Mouse (Mus musculus) lung, embryonic 16.5 days (tissue): Measurements from ENCODE around the gene Thbd. TPM values are rescaled to one million over a fixed set of nuclear protein-coding genes. Genes with fewer than 3 reads are reported as not detected.
A peak's percentile ranks its signal among the peaks of the same experiment; 100 is the strongest.

ENCODE experiments used
- ATAC-seq: fragments of 200-750 bp; cut with Nextera tagmentation; 2 replicates; pipeline ENCODE4 v1.8.0; 2017; ENCODE audit warnings: low read depth, mild to moderate bottlenecking, moderate library complexity
- H3K27ac ChIP-seq: fragments of 300-500 bp; sonication (generic); 2 replicates; pipeline ENCODE4 v1.5.1; 2014; ENCODE audit warnings: mild to moderate bottlenecking, control low read depth, low read length
- H3K27me3 ChIP-seq: fragments of 300-500 bp; sonication (generic); 2 replicates; pipeline ENCODE4 v1.6.1; 2014; ENCODE audit warnings: low read depth, low read length, mixed read lengths; ENCODE audit not compliant: control insufficient read depth, insufficient read depth
- H3K36me3 ChIP-seq: fragments of 300-500 bp; sonication (generic); 2 replicates; pipeline ENCODE4 v1.6.1; 2014; ENCODE audit warnings: low read length; ENCODE audit not compliant: control insufficient read depth, insufficient read depth
- H3K4me1 ChIP-seq: fragments of 300-500 bp; sonication (generic); replicated peaks from 2 replicates; pipeline ENCODE4 v1.6.1; 2014; ENCODE audit warnings: low read length, mixed read lengths; ENCODE audit not compliant: control insufficient read depth, insufficient read depth
- H3K4me2 ChIP-seq: fragments of 300-500 bp; sonication (generic); 2 replicates; pipeline ENCODE4 v1.6.1; 2014; ENCODE audit warnings: low read depth, low read length, control low read depth
- H3K4me3 ChIP-seq: fragments of 300-500 bp; sonication (generic); 2 replicates; pipeline ENCODE4 v1.5.1; 2014; ENCODE audit warnings: mild to moderate bottlenecking, low read length, control low read depth
- H3K9ac ChIP-seq: fragments of 300-500 bp; sonication (generic); 2 replicates; pipeline ENCODE4 v1.6.1; 2014; ENCODE audit warnings: low read length, control low read depth
- H3K9me3 ChIP-seq: fragments of 300-500 bp; sonication (generic); 2 replicates; pipeline ENCODE4 v1.6.1; 2016; ENCODE audit warnings: low read length; ENCODE audit not compliant: control insufficient read depth
- WGBS: fragments of 180-500 bp; shearing (Covaris S2); extraction: QIAGEN DNeasy Blood & Tissue Kit; methylation state at CpG from one replicate; pipeline ENCODE4 v1.1.7; 2014; 5-methylcytosine and 5-hydroxymethylcytosine counted together
- polyA plus RNA-seq: library from polyadenylated mRNA; unstranded; fragments of >200 nt; fragmentation: Nextera tagmentation; extraction: Ambion mirVana; gene quantifications from 2 replicates; pipeline ENCODE4 v1.2.1, GENCODE M21; 2015

The Thbd gene
- 100.0 and 109 TPM in 2 replicates for polyA plus RNA-seq

- H3K9me3 ChIP-seq, result no peaks in the 10 kb centered on the region
- H3K36me3 ChIP-seq, result no peaks in the 10 kb centered on the region
- peak within 1 kb of the TSS; percentile 88 for H3K9ac ChIP-seq
- peak; percentile 84 for ATAC-seq
- peak within 1 kb of the TSS; percentile 93 for H3K4me2 ChIP-seq
- under 1% methylated on average over 35 of the region's 35 CpGs for whole genome bisulfite sequencing
- peaks cover 19% of the 10 kb centered on the region for H3K4me1 ChIP-seq
- peak within 1 kb of the TSS; percentile 79 for H3K4me3 ChIP-seq
- peak within 1 kb of the TSS; percentile 92 for H3K27ac ChIP-seq
- no peaks in the 10 kb centered on the region for H3K27me3 ChIP-seq
Observed at GRCm38 (mm10) chr2:148407870-148408760, at the start of gene Thbd. Gene Thbd (minus strand): TSS chr2:148408188.

DNA sequence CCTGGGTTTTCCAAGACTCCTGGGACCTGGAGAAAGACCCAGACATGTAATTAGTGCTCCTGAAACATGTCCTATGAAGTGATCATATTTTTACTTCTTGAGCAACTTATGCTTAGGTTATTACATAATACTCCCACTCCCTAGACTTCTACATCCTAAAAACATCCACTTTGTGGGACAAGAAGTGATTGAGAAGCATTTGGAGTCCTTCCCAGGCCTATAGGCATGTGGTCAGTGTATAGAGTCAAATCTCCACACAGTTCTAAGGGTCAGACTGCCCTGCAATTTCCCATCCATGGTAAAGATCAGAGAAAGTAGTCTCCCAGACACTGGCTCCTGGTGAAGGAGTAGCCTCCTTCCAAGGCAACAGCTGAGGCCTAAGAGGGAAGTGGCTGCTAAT lies 47.4 kb upstream of the Thbd start:
- Histone ChIP-seq H3K27ac (0 out of 2 replicates have a peak overlapping the region, but pooled peaks have one; percentile 2), H3K4me2 (no peak overlapping the region), H3K9me3 (no peaks in the 10 kb centered on the region; the same call in 1 of the 2 replicates), H3K9ac (no peak overlapping the region), H3K4me3 (no peak overlapping the region), H3K36me3 (no peaks in the 10 kb centered on the region), H3K4me1 (peaks cover 12% of the 10 kb centered on the region), H3K27me3 (no peaks in the 10 kb centered on the region)
- 0 out of 2 replicates have a peak, but pooled peaks have one; percentile 24 for ATAC-seq

- Histone ChIP-seq H3K27me3 (no peaks in the 10 kb centered on the region), H3K9me3 (no peaks in the 10 kb centered on the region), H3K4me3 (no peak overlapping the region), H3K27ac (peak overlapping the region; percentile 20), H3K9ac (no peak overlapping the region), H3K36me3 (no peaks in the 10 kb centered on the region), H3K4me2 (no peak overlapping the region), H3K4me1 (peaks cover 12% of the 10 kb centered on the region)
- 80% methylated on average over 4 of the region's 4 CpGs for WGBS
- ATAC-seq, result no peak
Observed at GRCm38 (mm10) chr2:148454014-148454542, 46.1 kb upstream of the Thbd start.

- peak; percentile 83 for ATAC-seq
- Histone ChIP-seq H3K27ac (peak overlapping the region; percentile 63), H3K4me1 (peaks cover 12% of the 10 kb centered on the region), H3K27me3 (no peaks in the 10 kb centered on the region), H3K9ac (no peak overlapping the region), H3K4me3 (no peak overlapping the region), H3K4me2 (no peak overlapping the region), H3K36me3 (no peaks in the 10 kb centered on the region), H3K9me3 (no peaks in the 10 kb centered on the region)
- 58% methylated on average over 3 of the region's 3 CpGs for WGBS
Observed at GRCm38 (mm10) chr2:148453061-148453460, 45.1 kb upstream of the Thbd start.

GRCm38 (mm10) chr2:148451498-148451897 lies 43.5 kb upstream of the Thbd start:
- no peak overlapping the region for H3K4me3 ChIP-seq
- peak overlapping the region; percentile 58; the same call in 1 of the 2 replicates for H3K27ac ChIP-seq
- H3K9me3 ChIP-seq, result no peaks in the 10 kb centered on the region
- peaks cover 14% of the 10 kb centered on the region for H3K4me1 ChIP-seq
- H3K27me3 ChIP-seq, result no peaks in the 10 kb centered on the region
- ATAC-seq, result peak; percentile 19
- H3K36me3 ChIP-seq, result no peaks in the 10 kb centered on the region
- WGBS, result 61% methylated on average over 5 of the region's 5 CpGs
- no peak overlapping the region for H3K9ac ChIP-seq
- H3K4me2 ChIP-seq, result no peak overlapping the region

- H3K36me3 ChIP-seq, result no peaks in the 10 kb centered on the region
- no peaks in the 10 kb centered on the region for H3K27me3 ChIP-seq
- peaks cover 14% of the 10 kb centered on the region for H3K4me1 ChIP-seq
- ATAC-seq, result no peak
- no peaks in the 10 kb centered on the region for H3K9me3 ChIP-seq
- H3K27ac ChIP-seq, result no peak overlapping the region
- H3K4me2 ChIP-seq, result no peak overlapping the region
- H3K9ac ChIP-seq, result no peak overlapping the region
- no peak overlapping the region for H3K4me3 ChIP-seq
- WGBS, result 59% methylated on average over 5 of the region's 5 CpGs
Observed at GRCm38 (mm10) chr2:148450616-148451015, 42.6 kb upstream of the Thbd start.

- H3K4me1 ChIP-seq, result peaks cover 14% of the 10 kb centered on the region
- H3K9me3 ChIP-seq, result no peaks in the 10 kb centered on the region
- no peak overlapping the region for H3K9ac ChIP-seq
- H3K36me3 ChIP-seq, result no peaks in the 10 kb centered on the region
- WGBS, result 89% methylated on average over 1 of the region's 1 CpGs
- ATAC-seq, result no peak
- no peaks in the 10 kb centered on the region for H3K27me3 ChIP-seq
- H3K4me2 ChIP-seq, result no peak overlapping the region
- no peak overlapping the region for H3K4me3 ChIP-seq
- H3K27ac ChIP-seq, result no peak overlapping the region
Observed at GRCm38 (mm10) chr2:148449659-148450058, 41.7 kb upstream of the Thbd start.

DNA sequence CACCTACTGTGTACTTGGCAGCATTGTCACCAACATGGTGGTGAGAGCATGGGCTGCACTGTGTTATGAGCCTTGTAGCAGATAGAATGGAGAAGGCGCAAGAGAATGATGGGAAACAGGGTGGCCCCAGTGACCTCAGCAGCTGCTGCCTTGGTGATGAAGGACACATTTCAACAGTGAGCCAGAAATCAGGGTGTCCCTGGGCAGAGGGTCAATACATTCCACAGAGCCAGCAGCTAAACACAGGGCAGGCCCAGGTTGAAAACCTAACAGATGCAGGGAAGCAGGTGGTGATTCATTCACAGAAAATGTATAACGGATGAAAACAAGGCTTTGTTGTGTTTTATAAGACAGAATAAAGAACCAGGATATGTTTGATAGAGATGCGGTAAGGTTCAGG lies 38.5 kb upstream of the Thbd start:
- no peak overlapping the region for H3K9ac ChIP-seq
- H3K9me3 ChIP-seq, result no peaks in the 10 kb centered on the region
- H3K36me3 ChIP-seq, result no peaks in the 10 kb centered on the region
- WGBS, result 83% methylated on average over 3 of the region's 3 CpGs
- H3K4me1 ChIP-seq, result peaks cover 18% of the 10 kb centered on the region
- H3K27ac ChIP-seq, result no peak overlapping the region
- no peak overlapping the region for H3K4me3 ChIP-seq
- no peak for ATAC-seq
- no peaks in the 10 kb centered on the region for H3K27me3 ChIP-seq
- H3K4me2 ChIP-seq, result no peak overlapping the region

DNA sequence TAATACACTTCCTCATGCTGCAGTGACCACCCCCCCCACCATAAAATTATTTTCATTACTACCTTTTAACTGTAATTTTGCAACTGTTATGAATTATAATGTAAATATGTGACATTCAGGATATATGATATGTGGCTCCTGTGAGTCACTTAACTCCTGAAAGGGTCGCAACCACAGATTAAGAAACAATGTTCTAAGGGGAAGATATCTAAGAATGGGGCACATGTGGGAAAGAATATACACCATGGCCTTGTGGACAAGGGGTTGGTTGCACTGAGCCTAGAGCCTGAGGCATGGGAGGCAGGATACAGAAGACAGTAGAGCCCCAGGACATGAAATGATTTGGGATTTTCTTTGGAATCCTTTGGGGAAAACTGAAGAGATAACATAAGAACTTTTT lies 37.6 kb upstream of the Thbd start:
- H3K9me3 ChIP-seq, result no peaks in the 10 kb centered on the region
- no peak overlapping the region for H3K4me3 ChIP-seq
- no peaks in the 10 kb centered on the region for H3K36me3 ChIP-seq
- no peak overlapping the region for H3K9ac ChIP-seq
- no peak overlapping the region for H3K4me2 ChIP-seq
- 83% methylated on average over 1 of the region's 1 CpGs for whole genome bisulfite sequencing
- no peak overlapping the region for H3K27ac ChIP-seq
- no peak for ATAC-seq
- H3K4me1 ChIP-seq, result peaks cover 12% of the 10 kb centered on the region
- no peaks in the 10 kb centered on the region for H3K27me3 ChIP-seq
